Mouse (Mus musculus) cerebellum, postnatal 25 days (tissue): Measurements from ENCODE around the gene Frmd4b.
"Not testable (repeated sequence)": the region's sequence is repeated elsewhere in the genome, so short reads cannot be mapped to it uniquely, and the experiment has no call there.

Source experiments
- DNase-seq, 2 experiments: peaks; one replicate each; pipeline ENCODE4 v3.0.0; 2021; ENCODE audit warnings: mixed read lengths in 2 of 2

Gene Frmd4b

GRCm38 (mm10) chr6:97463898-97464524, 153.3 kb downstream of the Frmd4b start:
- DNase-seq: no peak

- no peak for DNase-seq
Observed at GRCm38 (mm10) chr6:97462421-97462820, 154.9 kb downstream of the Frmd4b start.

GRCm38 (mm10) chr6:97459112-97459511, 158.2 kb downstream of the Frmd4b start:
- DNase-seq: no peak

GRCm38 (mm10) chr6:97458358-97458757, 159.0 kb downstream of the Frmd4b start:
- DNase-seq: no peak

GRCm38 (mm10) chr6:97457954-97458353, 159.4 kb downstream of the Frmd4b start:
- DNase-seq: no peak

- DNase-seq: no peak
Observed at GRCm38 (mm10) chr6:97457210-97457609, 160.1 kb downstream of the Frmd4b start.

- DNase-seq: no peak
Observed at GRCm38 (mm10) chr6:97452223-97452622, 165.1 kb downstream of the Frmd4b start.

GRCm38 (mm10) chr6:97449806-97450205, 167.5 kb downstream of the Frmd4b start:
- DNase-seq: no peak

- no peak for DNase-seq
Observed at GRCm38 (mm10) chr6:97447020-97447419, 170.3 kb downstream of the Frmd4b start.

- DNase-seq: no peak
Observed at GRCm38 (mm10) chr6:97444145-97444544, 173.2 kb downstream of the Frmd4b start.

- no peak for DNase-seq
Observed at GRCm38 (mm10) chr6:97443522-97443921, 173.8 kb downstream of the Frmd4b start.

- DNase-seq: no peak
Observed at GRCm38 (mm10) chr6:97441357-97441756, 176.0 kb downstream of the Frmd4b start.

- no peak for DNase-seq
Observed at GRCm38 (mm10) chr6:97438918-97439645, 178.3 kb downstream of the Frmd4b start.

GRCm38 (mm10) chr6:97434753-97435152, 182.6 kb downstream of the Frmd4b start:
- no peak for DNase-seq

GRCm38 (mm10) chr6:97431309-97432004, 185.9 kb downstream of the Frmd4b start:
- no peak for DNase-seq

GRCm38 (mm10) chr6:97430519-97430918, 186.8 kb downstream of the Frmd4b start:
- DNase-seq: no peak

GRCm38 (mm10) chr6:97429688-97430343, 187.5 kb downstream of the Frmd4b start:
- DNase-seq: no peak

GRCm38 (mm10) chr6:97419771-97420446, 197.4 kb downstream of the Frmd4b start:
- peak; percentile 61 to 80 for DNase-seq

GRCm38 (mm10) chr6:97416972-97417554, 200.3 kb downstream of the Frmd4b start:
- DNase-seq: peak; percentile 56 to 72

- DNase-seq: not testable (repeated sequence)
Observed at GRCm38 (mm10) chr6:97415578-97415977, 201.8 kb downstream of the Frmd4b start.

- no peak for DNase-seq
Observed at GRCm38 (mm10) chr6:97413453-97413852, 203.9 kb downstream of the Frmd4b start.

GRCm38 (mm10) chr6:97412403-97412802, 204.9 kb downstream of the Frmd4b start:
- no peak for DNase-seq
